Mouse (Mus musculus): ENCODE results near the gene Zfp748. TPM values are rescaled to one million over a fixed set of nuclear protein-coding genes. Genes with fewer than 3 reads are reported as not detected.

The Zfp748 gene
- polyA plus RNA-seq, 1 experiment: 2.0 TPM

DNA sequence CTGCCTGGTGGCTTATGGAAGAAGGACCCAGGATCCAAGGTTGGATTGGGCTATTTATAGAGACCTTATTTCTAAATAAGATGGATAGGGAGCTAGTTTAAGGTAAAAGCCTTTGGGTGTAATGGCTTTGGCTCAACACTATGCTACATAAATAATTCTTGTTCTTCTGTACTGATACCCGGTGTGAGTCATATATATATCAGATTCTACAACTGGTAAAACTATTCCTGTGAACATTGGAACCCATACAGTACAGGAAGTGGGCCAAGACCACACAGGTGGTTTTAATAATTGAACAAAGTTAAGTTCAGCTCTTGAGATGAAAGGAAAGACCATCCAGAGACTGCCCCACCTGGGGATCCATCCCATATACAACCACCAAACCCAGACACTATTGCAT, 52.7 kb downstream of the Zfp748 start:
- Histone ChIP-seq H3K36me3 (ENCODE audit: control insufficient read depth, insufficient read depth, low read length) (no peaks in the 10 kb centered on the region), H3K4me1 (ENCODE audit: control insufficient read depth, insufficient read depth, low read length) (peaks cover 2% of the 10 kb centered on the region), H3K27me3 (ENCODE audit: control insufficient read depth, insufficient read depth, low read length) (no peaks in the 10 kb centered on the region), H3K27ac (ENCODE audit: control insufficient read depth, insufficient read depth, low read depth, low read length) (no peak overlapping the region), H3K4me3 (ENCODE audit: control insufficient read depth, low read depth, low read length) (no peak overlapping the region; the same call in 1 of the 2 replicates)
- TF ChIP-seq CTCF (IDR thresholded peaks at IDR 0.05; ENCODE audit: control insufficient read depth, insufficient read depth, insufficient replicate concordance, low read depth, low read length): no peak
- TF ChIP-seq POLR2A (IDR thresholded peaks at IDR 0.05; ENCODE audit: control insufficient read depth, low read depth, low read length): no peak

DNA sequence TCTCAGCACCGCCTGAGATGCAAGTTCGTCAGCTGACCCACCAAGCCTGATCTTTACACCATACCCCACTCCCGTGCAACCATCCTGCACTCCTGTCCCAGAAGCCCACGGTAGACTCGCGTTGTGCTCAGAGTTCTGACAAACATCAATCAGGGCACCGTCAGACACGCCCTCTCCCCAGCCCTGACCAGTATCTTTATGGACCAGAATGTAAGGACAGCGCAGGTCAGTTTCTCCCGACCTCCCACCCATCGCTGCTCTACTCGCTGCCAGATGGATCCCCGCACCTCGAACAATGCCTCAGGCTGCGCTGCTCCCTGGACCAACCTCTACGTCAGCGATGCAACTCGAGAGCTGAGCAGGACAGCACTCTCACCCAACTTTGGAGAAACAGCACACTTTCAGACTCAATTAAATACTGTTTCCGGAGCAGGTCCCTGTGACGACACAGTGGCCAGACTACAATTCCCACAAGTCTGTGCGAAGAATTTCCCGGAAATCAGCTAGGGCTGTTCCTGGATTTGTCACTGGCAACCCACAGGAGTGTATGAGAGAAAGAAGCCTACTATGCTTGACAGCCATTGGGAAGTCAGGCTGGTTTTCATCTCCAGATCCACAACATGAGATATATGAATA, 53.4 kb downstream of the Zfp748 start, which contains the start of gene Zfp58:
Gene Zfp58, minus strand, starts transcription at position 472 of the 636 bp plus-strand sequence.
- H3K4me1 ChIP-seq (ENCODE audit: control insufficient read depth, insufficient read depth, low read length): peaks cover 2% of the 10 kb centered on the region
- H3K4me3 ChIP-seq (ENCODE audit: control insufficient read depth, low read depth, low read length): peak within 1 kb of the TSS; percentile 91
- H3K27me3 ChIP-seq (ENCODE audit: control insufficient read depth, insufficient read depth, low read length): no peaks in the 10 kb centered on the region
- no peaks in the 10 kb centered on the region for H3K36me3 ChIP-seq (ENCODE audit: control insufficient read depth, insufficient read depth, low read length)
- H3K27ac ChIP-seq (ENCODE audit: control insufficient read depth, insufficient read depth, low read depth, low read length): peak within 1 kb of the TSS; percentile 39; the same call in 1 of the 2 replicates
- TF ChIP-seq POLR2A (IDR thresholded peaks at IDR 0.05; ENCODE audit: control insufficient read depth, low read depth, low read length): 0 out of 2 replicates have a peak, but pooled peaks have one; percentile 39
- TF ChIP-seq CTCF (IDR thresholded peaks at IDR 0.05; ENCODE audit: control insufficient read depth, insufficient read depth, insufficient replicate concordance, low read depth, low read length): no peak

DNA sequence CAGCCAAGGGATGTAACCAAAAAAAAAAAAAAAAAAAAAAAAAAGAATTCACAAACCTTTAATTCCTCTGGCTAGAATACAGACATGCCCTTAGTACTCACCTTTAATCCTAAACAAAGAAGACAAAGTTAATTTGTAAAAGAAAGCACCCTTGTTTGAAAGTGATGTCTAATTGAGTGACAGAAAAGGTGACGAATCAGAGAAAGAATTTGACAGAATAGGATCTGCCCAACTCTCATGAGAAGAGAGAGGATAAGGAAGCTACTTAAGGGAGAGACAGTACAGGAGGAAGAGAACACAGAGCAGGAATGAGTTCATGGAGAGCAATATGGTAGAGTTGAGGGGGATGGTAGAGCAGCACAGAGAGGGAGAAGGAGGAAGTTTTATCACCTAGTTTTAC, 58.0 kb downstream of the Zfp748 start:
- Histone ChIP-seq H3K4me1 (ENCODE audit: control insufficient read depth, insufficient read depth, low read length) (peaks cover 2% of the 10 kb centered on the region), H3K27me3 (ENCODE audit: control insufficient read depth, insufficient read depth, low read length) (no peaks in the 10 kb centered on the region)

More for the DNA sequence above, 58.0 kb downstream of the Zfp748 start:
- Histone ChIP-seq H3K4me3 (ENCODE audit: control insufficient read depth, low read depth, low read length) (no peak overlapping the region), H3K27ac (ENCODE audit: control insufficient read depth, insufficient read depth, low read depth, low read length) (no peak overlapping the region), H3K36me3 (ENCODE audit: control insufficient read depth, insufficient read depth, low read length) (no peaks in the 10 kb centered on the region)
- TF ChIP-seq CTCF (IDR thresholded peaks at IDR 0.05; ENCODE audit: control insufficient read depth, insufficient read depth, insufficient replicate concordance, low read depth, low read length) (no peak), POLR2A (IDR thresholded peaks at IDR 0.05; ENCODE audit: control insufficient read depth, low read depth, low read length) (no peak)

Other genes with a start within 250 kb of the Zfp748 start
- 1.2 and 1.5 TPM in 2 replicates for gene Zfp457, start 247.3 kb downstream of the Zfp748 start, polyA plus RNA-seq (2012; rRNA removed)
- 0.47 and 0.52 TPM in 2 replicates for gene Zfp595, start 221.3 kb downstream of the Zfp748 start, polyA plus RNA-seq (2012; rRNA removed)
- gene Gm28044, start 193.3 kb downstream of the Zfp748 start, polyA plus RNA-seq (2012; rRNA removed): not detected in 2 replicates
- gene Zfp953, start 193.2 kb downstream of the Zfp748 start, polyA plus RNA-seq (2012; rRNA removed): 0.19 and 0.27 TPM in 2 replicates
- gene Gm28041, start 178.1 kb downstream of the Zfp748 start, polyA plus RNA-seq (2012; rRNA removed): not detected in 2 replicates
- gene Zfp456, start 178.0 kb downstream of the Zfp748 start, polyA plus RNA-seq (2012; rRNA removed): 0.06 and 0.09 TPM in 2 replicates
- 0.17 and 0.60 TPM in 2 replicates for gene Zfp429, start 154.0 kb downstream of the Zfp748 start, polyA plus RNA-seq (2012; rRNA removed)
- 0.14 and 0.62 TPM in 2 replicates for gene Zfp459, start 132.4 kb downstream of the Zfp748 start, polyA plus RNA-seq (2012; rRNA removed)
- 0.65 and 0.70 TPM in 2 replicates for gene Zfp874a, start 102.2 kb downstream of the Zfp748 start, polyA plus RNA-seq (2012; rRNA removed)
- 0.85 and 0.86 TPM in 2 replicates for gene Zfp874b, start 69.6 kb downstream of the Zfp748 start, polyA plus RNA-seq (2012; rRNA removed)
- 2.8 and 3.2 TPM in 2 replicates for gene Zfp58, start 53.3 kb downstream of the Zfp748 start, polyA plus RNA-seq (2012; rRNA removed)
- gene Gm26965, start 27.7 kb downstream of the Zfp748 start, polyA plus RNA-seq (2012; rRNA removed): not detected in 2 replicates
- gene Zfp87, start 27.7 kb downstream of the Zfp748 start, polyA plus RNA-seq (2012; rRNA removed): 59.3 and 86.0 TPM in 2 replicates
- gene Zfp729b, start 55.9 kb upstream of the Zfp748 start, polyA plus RNA-seq (2012; rRNA removed): 0.32 and 0.34 TPM in 2 replicates
- not detected in 2 replicates for gene Gm49345, start 83.9 kb upstream of the Zfp748 start, polyA plus RNA-seq (2012; rRNA removed)
- 0.38 and 0.47 TPM in 2 replicates for gene Zfp729a, start 84.0 kb upstream of the Zfp748 start, polyA plus RNA-seq (2012; rRNA removed)
- 1.4 and 1.9 TPM in 2 replicates for gene Zfp738, start 133.2 kb upstream of the Zfp748 start, polyA plus RNA-seq (2012; rRNA removed)
- gene Zfp65, start 175.3 kb upstream of the Zfp748 start, polyA plus RNA-seq (2012; rRNA removed): 1.4 and 1.5 TPM in 2 replicates
- gene Zfp85, start 201.4 kb upstream of the Zfp748 start, polyA plus RNA-seq (2012; rRNA removed): 0.22 and 0.41 TPM in 2 replicates
- 0.37 and 0.51 TPM in 2 replicates for gene Zfp493, start 225.9 kb upstream of the Zfp748 start, polyA plus RNA-seq (2012; rRNA removed)